Mouse (Mus musculus) left cerebral cortex, postnatal 25 days (tissue): ENCODE measurements around the gene Rnft1. TPM values are rescaled to one million over a fixed set of nuclear protein-coding genes. Genes with fewer than 3 reads are reported as not detected.

Experiments used
- DNase-seq, 2 experiments: peaks; one replicate each; pipeline ENCODE4 v3.0.0; 2022; ENCODE audit warnings: low spot score in 2 of 2, mixed read lengths in 1 of 2
- intact Hi-C: fragments of 180-260 bp; cut with DNase I; formaldehyde crosslinking; loops from one replicate; pipeline ENCODE4 v1.15.1; 2025
- total RNA-seq, 2 experiments: library from RNA; stranded (reverse); gene quantifications; 2 replicates each; pipeline ENCODE4 v1.2.3; 2021

Gene Rnft1
- 10 to 100 TPM; 29.4 to 31.4 TPM for total RNA-seq

- intact Hi-C loops, result loop anchor here (5.0 kb wide), 1 partner anchor 127 kb away; the partner anchor contains the start of gene Med13
- peak; percentile 96 to 99 for DNase-seq
Measured at GRCm38 (mm10) chr11:86484101-86484868, at the start of gene Rnft1. TSS of gene Rnft1 (plus strand) at chr11:86484657.

- intact Hi-C loops, result no loop called here
- peak in 1 of 2 experiments; percentile 44 for DNase-seq
Measured at GRCm38 (mm10) chr11:86436843-86437242, 47.6 kb upstream of the Rnft1 start.

- intact Hi-C loops, result no loop called here
- DNase-seq, result peak; percentile 24 to 37
Measured at GRCm38 (mm10) chr11:86438261-86438660, 46.2 kb upstream of the Rnft1 start.

- intact Hi-C loops, result no loop called here
- no peak for DNase-seq
Measured at GRCm38 (mm10) chr11:86440791-86441190, 43.7 kb upstream of the Rnft1 start.

GRCm38 (mm10) chr11:86453991-86454390 lies 30.5 kb upstream of the Rnft1 start:
- intact Hi-C loops, result no loop called here
- DNase-seq, result no peak

GRCm38 (mm10) chr11:86457545-86457944 lies 26.9 kb upstream of the Rnft1 start:
- intact Hi-C loops, result no loop called here
- peak in 1 of 2 experiments; percentile 57 for DNase-seq

- DNase-seq, result no peak
- intact Hi-C loops, result no loop called here
Measured at GRCm38 (mm10) chr11:86458866-86459265, 25.6 kb upstream of the Rnft1 start.

GRCm38 (mm10) chr11:86462579-86462978 lies 21.9 kb upstream of the Rnft1 start:
- intact Hi-C loops, result loop anchor here (10.0 kb wide), 1 partner anchor 208 kb away; the partner anchor contains the start of gene Ints2
- DNase-seq, result no peak

GRCm38 (mm10) chr11:86464275-86464674 lies 20.2 kb upstream of the Rnft1 start:
- DNase-seq, result peak; percentile 65 to 78
- intact Hi-C loops, result loop anchor here (10.0 kb wide), 1 partner anchor 209 kb away; the partner anchor contains the start of gene Ints2

- intact Hi-C loops, result loop anchor here (10.0 kb wide), 1 partner anchor 214 kb away; the partner anchor contains the start of gene Ints2
- no peak for DNase-seq
Measured at GRCm38 (mm10) chr11:86468345-86468744, 16.1 kb upstream of the Rnft1 start.

- no peak for DNase-seq
- intact Hi-C loops, result loop anchor here (10.0 kb wide), 1 partner anchor 214 kb away; the partner anchor contains the start of gene Ints2
Measured at GRCm38 (mm10) chr11:86468971-86469370, 15.5 kb upstream of the Rnft1 start.

- intact Hi-C loops, result no loop called here
- DNase-seq, result no peak
Measured at GRCm38 (mm10) chr11:86471785-86472184, 12.7 kb upstream of the Rnft1 start.

- intact Hi-C loops, result no loop called here
- DNase-seq, result peak; percentile 49 to 87
Measured at GRCm38 (mm10) chr11:86472771-86473171, 11.7 kb upstream of the Rnft1 start.

- intact Hi-C loops, result no loop called here
- DNase-seq, result no peak
Measured at GRCm38 (mm10) chr11:86473576-86473975, 10.9 kb upstream of the Rnft1 start.

- peak; percentile 47 to 49 for DNase-seq
- intact Hi-C loops, result loop anchor here (5.0 kb wide), 1 partner anchor 128 kb away; the partner anchor contains the start of gene Med13
Measured at GRCm38 (mm10) chr11:86484910-86485510, 553 bp downstream of the Rnft1 start.

GRCm38 (mm10) chr11:86490782-86491181 lies 6.3 kb downstream of the Rnft1 start:
- DNase-seq, result no peak
- intact Hi-C loops, result no loop called here

GRCm38 (mm10) chr11:86497356-86497755 lies 12.9 kb downstream of the Rnft1 start:
- intact Hi-C loops, result no loop called here
- no peak for DNase-seq

- intact Hi-C loops, result no loop called here
Measured at GRCm38 (mm10) chr11:86497908-86498307, 13.5 kb downstream of the Rnft1 start.

GRCm38 (mm10) chr11:86500795-86501194 lies 16.3 kb downstream of the Rnft1 start:
- intact Hi-C loops, result no loop called here
- no peak for DNase-seq

More at GRCm38 (mm10) chr11:86497908-86498307, 13.5 kb downstream of the Rnft1 start:
- no peak for DNase-seq

- DNase-seq, result no peak
- intact Hi-C loops, result no loop called here
Measured at GRCm38 (mm10) chr11:86503121-86503520, 18.7 kb downstream of the Rnft1 start.

GRCm38 (mm10) chr11:86507334-86507733 lies 22.9 kb downstream of the Rnft1 start:
- intact Hi-C loops, result no loop called here
- no peak for DNase-seq
